Mouse (Mus musculus): ENCODE results near the gene B230118H07Rik. TPM values are rescaled to one million over a fixed set of nuclear protein-coding genes. Genes with fewer than 3 reads are reported as not detected.

Gene B230118H07Rik
- polyA plus RNA-seq, 2 experiments, result 22.2 to 47.3 TPM

GRCm38 (mm10) chr2:101652204-101652920, 3.0 kb upstream of the B230118H07Rik start:
- peak; percentile 18; the same call in 1 of the 2 replicates for ATAC-seq (ENCODE audit: low FRiP score, low read depth)
- H3K4me3 ChIP-seq (replicated peaks; ENCODE audit: low read length), result peak overlapping the region; percentile 28
- WGBS, result 35% methylated on average over 14 of the region's 14 CpGs
- TF ChIP-seq POLR2A (IDR thresholded peaks at IDR 0.05; ENCODE audit: borderline replicate concordance, extremely low read depth, insufficient read depth, insufficient read length), result no peak
- H3K9ac ChIP-seq (ENCODE audit: low read depth, low read length, severe bottlenecking), result peak overlapping the region; percentile 29; the same call in 1 of the 2 replicates
- H3K9me3 ChIP-seq (ENCODE audit: control insufficient read depth, low read length), result no peaks in the 10 kb centered on the region
- H3K27me3 ChIP-seq (ENCODE audit: control insufficient read depth, insufficient read depth, low read length), result no peaks in the 10 kb centered on the region
- DNase-seq (ENCODE audit: low spot score), result no peak
- no peak overlapping the region for H3K27ac ChIP-seq (replicated peaks; ENCODE audit: low read depth, low read length)
- peak overlapping the region; percentile 58 for H3K4me2 ChIP-seq (replicated peaks; ENCODE audit: low read depth, low read length, severe bottlenecking)
- H3K4me1 ChIP-seq (ENCODE audit: control insufficient read depth, insufficient read depth, low read length), result peaks cover 7% of the 10 kb centered on the region; the same call in 1 of the 2 replicates
- no peaks in the 10 kb centered on the region for H3K36me3 ChIP-seq (ENCODE audit: control insufficient read depth, insufficient read depth, low read length)

GRCm38 (mm10) chr2:101650446-101650845, 1.1 kb upstream of the B230118H07Rik start:
- TF ChIP-seq POLR2A (IDR thresholded peaks at IDR 0.05; ENCODE audit: borderline replicate concordance, extremely low read depth, insufficient read depth, insufficient read length), result no peak
- Histone ChIP-seq H3K27ac (replicated peaks; ENCODE audit: low read depth, low read length) (no peak overlapping the region), H3K9me3 (ENCODE audit: control insufficient read depth, low read length) (no peaks in the 10 kb centered on the region), H3K4me3 (replicated peaks; ENCODE audit: low read length) (no peak overlapping the region), H3K4me1 (ENCODE audit: control insufficient read depth, insufficient read depth, low read length) (peaks cover 7% of the 10 kb centered on the region; the same call in 1 of the 2 replicates), H3K9ac (ENCODE audit: low read depth, low read length, severe bottlenecking) (no peak overlapping the region), H3K4me2 (replicated peaks; ENCODE audit: low read depth, low read length, severe bottlenecking) (no peak overlapping the region), H3K36me3 (ENCODE audit: control insufficient read depth, insufficient read depth, low read length) (no peaks in the 10 kb centered on the region), H3K27me3 (ENCODE audit: control insufficient read depth, insufficient read depth, low read length) (no peaks in the 10 kb centered on the region)
- DNase-seq (ENCODE audit: low spot score) (no peak), ATAC-seq (ENCODE audit: low FRiP score, low read depth) (no peak)
- 79% methylated on average over 1 of the region's 1 CpGs for WGBS

DNA sequence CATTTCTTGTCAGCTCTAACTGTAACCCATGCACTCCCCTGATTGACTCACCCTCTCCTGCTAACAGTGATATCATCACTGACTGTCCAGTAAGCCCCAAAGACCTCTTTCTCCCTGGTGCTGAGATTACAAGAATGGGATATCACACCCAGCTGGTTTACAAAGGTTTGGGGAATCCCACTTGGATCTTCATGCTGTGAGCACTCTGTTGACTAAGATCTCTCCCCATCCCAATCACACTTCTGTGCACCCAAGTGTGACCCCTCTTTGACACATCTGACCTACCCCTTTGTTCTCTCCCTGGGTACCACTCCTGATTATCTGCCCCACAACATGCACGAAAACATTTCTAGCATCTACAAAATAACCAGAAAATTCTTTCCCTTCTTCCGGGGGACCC, 971 bp downstream of the B230118H07Rik start:
- ATAC-seq (ENCODE audit: low FRiP score, low read depth) (no peak), DNase-seq (ENCODE audit: low spot score) (no peak)
- Histone ChIP-seq H3K36me3 (ENCODE audit: control insufficient read depth, insufficient read depth, low read length) (no peaks in the 10 kb centered on the region), H3K9me3 (ENCODE audit: control insufficient read depth, low read length) (no peaks in the 10 kb centered on the region), H3K4me3 (replicated peaks; ENCODE audit: low read length) (no peak overlapping the region), H3K4me1 (ENCODE audit: control insufficient read depth, insufficient read depth, low read length) (peaks cover 7% of the 10 kb centered on the region; the same call in 1 of the 2 replicates), H3K4me2 (replicated peaks; ENCODE audit: low read depth, low read length, severe bottlenecking) (no peak overlapping the region), H3K27ac (replicated peaks; ENCODE audit: low read depth, low read length) (no peak overlapping the region), H3K27me3 (ENCODE audit: control insufficient read depth, insufficient read depth, low read length) (no peaks in the 10 kb centered on the region), H3K9ac (ENCODE audit: low read depth, low read length, severe bottlenecking) (no peak overlapping the region)
- WGBS, result 63% methylated on average over 2 of the region's 2 CpGs
- no peak for TF ChIP-seq POLR2A (IDR thresholded peaks at IDR 0.05; ENCODE audit: borderline replicate concordance, extremely low read depth, insufficient read depth, insufficient read length)

GRCm38 (mm10) chr2:101645841-101646240, 3.5 kb downstream of the B230118H07Rik start:
- H3K36me3 ChIP-seq (ENCODE audit: control insufficient read depth, insufficient read depth, low read length), result no peaks in the 10 kb centered on the region
- ATAC-seq (ENCODE audit: low FRiP score, low read depth), result no peak

GRCm38 (mm10) chr2:101639840-101640350, 9.4 kb downstream of the B230118H07Rik start:
- peaks cover 8% of the 10 kb centered on the region; the same call in 1 of the 2 replicates for H3K4me1 ChIP-seq (ENCODE audit: control insufficient read depth, insufficient read depth, low read length)
- no peak for TF ChIP-seq POLR2A (IDR thresholded peaks at IDR 0.05; ENCODE audit: borderline replicate concordance, extremely low read depth, insufficient read depth, insufficient read length)
- ATAC-seq (ENCODE audit: low FRiP score, low read depth) (no peak), DNase-seq (ENCODE audit: low spot score) (no peak)
- H3K4me3 ChIP-seq (replicated peaks; ENCODE audit: low read length), result no peak overlapping the region
- 54% methylated on average over 3 of the region's 3 CpGs for WGBS
- no peak overlapping the region for H3K4me2 ChIP-seq (replicated peaks; ENCODE audit: low read depth, low read length, severe bottlenecking)
- no peaks in the 10 kb centered on the region for H3K27me3 ChIP-seq (ENCODE audit: control insufficient read depth, insufficient read depth, low read length)
- H3K9ac ChIP-seq (ENCODE audit: low read depth, low read length, severe bottlenecking), result no peak overlapping the region
- no peaks in the 10 kb centered on the region for H3K36me3 ChIP-seq (ENCODE audit: control insufficient read depth, insufficient read depth, low read length)
- no peak overlapping the region for H3K27ac ChIP-seq (replicated peaks; ENCODE audit: low read depth, low read length)
- no peaks in the 10 kb centered on the region for H3K9me3 ChIP-seq (ENCODE audit: control insufficient read depth, low read length)

More at GRCm38 (mm10) chr2:101645841-101646240, 3.5 kb downstream of the B230118H07Rik start:
- TF ChIP-seq POLR2A (IDR thresholded peaks at IDR 0.05; ENCODE audit: borderline replicate concordance, extremely low read depth, insufficient read depth, insufficient read length), result no peak
- no peak overlapping the region for H3K27ac ChIP-seq (replicated peaks; ENCODE audit: low read depth, low read length)
- no peaks in the 10 kb centered on the region for H3K27me3 ChIP-seq (ENCODE audit: control insufficient read depth, insufficient read depth, low read length)
- H3K9ac ChIP-seq (ENCODE audit: low read depth, low read length, severe bottlenecking), result no peak overlapping the region
- 89% methylated on average over 1 of the region's 1 CpGs for WGBS
- H3K4me1 ChIP-seq (ENCODE audit: control insufficient read depth, insufficient read depth, low read length), result 0 out of 2 replicates have a peak, but pooled peaks cover 4% of the 10 kb centered on the region
- H3K4me2 ChIP-seq (replicated peaks; ENCODE audit: low read depth, low read length, severe bottlenecking), result no peak overlapping the region
- H3K4me3 ChIP-seq (replicated peaks; ENCODE audit: low read length), result no peak overlapping the region
- no peaks in the 10 kb centered on the region for H3K9me3 ChIP-seq (ENCODE audit: control insufficient read depth, low read length)
- DNase-seq (ENCODE audit: low spot score), result no peak
